Mouse (Mus musculus) kidney, postnatal 0 days (tissue): Measurements from ENCODE around the gene Mki67. TPM values are rescaled to one million over a fixed set of nuclear protein-coding genes. Genes with fewer than 3 reads are reported as not detected.

Experiments
- ATAC-seq: fragments of 200-750 bp; cut with Nextera tagmentation; replicated peaks from 2 replicates; pipeline ENCODE4 v1.8.0; 2017; ENCODE audit warnings: low read depth, moderate number of reproducible peaks, moderate TSS enrichment, moderate library complexity; ENCODE audit not compliant: low FRiP score
- DNase-seq: peaks from one replicate; pipeline ENCODE4 v3.0.0-alpha.2; 2016; ENCODE audit warnings: low spot score
- H3K27ac ChIP-seq: fragments of 300-500 bp; sonication (generic); 2 replicates; pipeline ENCODE4 v1.5.1; 2014; ENCODE audit warnings: mild to moderate bottlenecking
- H3K27me3 ChIP-seq: fragments of 300-500 bp; sonication (generic); 2 replicates; pipeline ENCODE4 v1.6.1; 2014; ENCODE audit warnings: low read length, mixed read lengths; ENCODE audit not compliant: insufficient read depth
- H3K36me3 ChIP-seq: fragments of 300-500 bp; sonication (generic); 2 replicates; pipeline ENCODE4 v1.6.1; 2014; ENCODE audit warnings: low read length, mixed read lengths; ENCODE audit not compliant: insufficient read depth
- H3K4me1 ChIP-seq: fragments of 300-500 bp; sonication (generic); replicated peaks from 2 replicates; pipeline ENCODE4 v1.6.1; 2014; ENCODE audit warnings: antibody characterized with exemption, low read length, mixed read lengths; ENCODE audit not compliant: insufficient read depth
- H3K4me2 ChIP-seq: fragments of 300-500 bp; sonication (generic); 2 replicates; pipeline ENCODE4 v1.6.1; 2014; ENCODE audit warnings: mild to moderate bottlenecking, low read length, moderate library complexity, mixed read lengths
- H3K4me3 ChIP-seq: fragments of 300-500 bp; sonication (generic); replicated peaks from 2 replicates; pipeline ENCODE4 v1.5.1; 2014; ENCODE audit warnings: low read depth, low read length
- H3K9ac ChIP-seq: fragments of 300-500 bp; sonication (generic); 2 replicates; pipeline ENCODE4 v1.6.1; 2014; ENCODE audit warnings: low read depth, low read length
- H3K9me3 ChIP-seq: fragments of 300-500 bp; sonication (generic); replicated peaks from 2 replicates; pipeline ENCODE4 v1.6.1; 2016; ENCODE audit warnings: low read length, inconsistent platforms, mixed read lengths
- CTCF ChIP-seq: IDR thresholded peaks from 2 replicates; pipeline ENCODE4 v1.5.1; 2016; ENCODE audit warnings: antibody characterized with exemption, low read depth, mild to moderate bottlenecking, moderate library complexity
- WGBS: fragments of 180-500 bp; shearing (Covaris S2); extraction: QIAGEN DNeasy Blood & Tissue Kit; methylation state at CpG from one replicate; pipeline ENCODE4 v1.1.7; 2014; 5-methylcytosine and 5-hydroxymethylcytosine counted together
- polyA plus RNA-seq: library from polyadenylated mRNA; unstranded; fragments of >200 nt; fragmentation: Nextera tagmentation; extraction: Ambion mirVana; gene quantifications from 2 replicates; pipeline ENCODE4 v1.2.1, GENCODE M21; 2015

Mki67 gene
- 15.4 and 15.6 TPM in 2 replicates for polyA plus RNA-seq

DNA sequence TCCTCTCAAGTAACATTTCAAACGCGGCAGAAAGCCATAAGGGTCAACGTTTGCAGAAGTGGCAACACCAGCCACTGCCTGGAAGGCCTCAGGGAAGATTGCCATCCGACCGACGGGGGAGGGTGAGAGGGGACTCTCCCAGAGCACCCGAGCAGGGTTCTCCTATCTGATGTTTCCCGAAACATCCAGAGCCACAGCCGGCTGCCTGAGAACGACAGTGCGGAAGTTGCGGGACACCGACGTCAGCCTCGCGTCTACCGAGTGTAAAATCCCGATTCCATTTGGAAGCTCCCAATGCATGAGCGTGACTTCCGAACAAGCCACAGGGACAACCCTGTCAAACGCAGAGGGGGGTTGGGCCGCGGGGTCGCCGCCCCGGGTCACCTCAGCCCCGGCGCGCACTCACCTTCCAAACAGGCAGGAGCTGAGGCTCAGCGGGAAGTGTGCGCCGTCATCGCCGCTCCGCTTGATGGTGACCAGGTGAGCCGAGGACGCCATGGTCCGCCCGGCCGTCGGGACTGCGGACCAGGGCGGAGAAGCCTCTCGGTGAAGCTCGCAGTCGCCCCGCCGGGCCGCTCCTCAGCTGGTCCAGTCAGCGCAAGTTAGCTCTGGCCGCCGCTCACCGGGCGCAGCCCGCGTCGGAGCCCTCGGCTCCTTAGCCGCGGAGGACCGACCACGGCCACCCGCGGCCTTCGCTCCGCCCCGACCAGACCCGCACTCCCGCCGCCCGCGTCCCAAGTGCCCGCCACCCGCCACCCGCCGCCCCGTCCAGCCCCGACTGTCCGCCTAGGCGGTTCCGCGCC is at the start of gene Mki67:
Mki67 (minus strand) TSS at position 720 of the 803 bp plus-strand sequence.
- no peaks in the 10 kb centered on the region for H3K27me3 ChIP-seq

GRCm38 (mm10) chr7:135763311-135763710 is 47.1 kb upstream of the Mki67 start:
- Histone ChIP-seq H3K4me3 (no peak overlapping the region), H3K4me2 (no peak overlapping the region), H3K27ac (no peak overlapping the region), H3K27me3 (no peaks in the 10 kb centered on the region), H3K4me1 (no peaks in the 10 kb centered on the region), H3K9ac (no peak overlapping the region), H3K9me3 (no peaks in the 10 kb centered on the region), H3K36me3 (no peaks in the 10 kb centered on the region)
- TF ChIP-seq CTCF: no peak
- DNase-seq (no peak), ATAC-seq (0 out of 2 replicates have a peak, but pooled peaks have one; percentile 40)
- WGBS: 56% methylated on average over 2 of the region's 2 CpGs

More for the DNA sequence above, at the start of gene Mki67:
- H3K9me3 ChIP-seq: no peaks in the 10 kb centered on the region
- no peak for TF ChIP-seq CTCF
- H3K9ac ChIP-seq: peak within 1 kb of the TSS; percentile 83
- no peaks in the 10 kb centered on the region; the same call in 1 of the 2 replicates for H3K4me1 ChIP-seq
- peak within 1 kb of the TSS; percentile 89 for H3K4me2 ChIP-seq
- H3K4me3 ChIP-seq: peak within 1 kb of the TSS; percentile 94
- no peaks in the 10 kb centered on the region for H3K36me3 ChIP-seq
- DNase-seq (peak; percentile 22), ATAC-seq (peak; percentile 63)
- WGBS: under 1% methylated on average over 68 of the region's 82 CpGs
- H3K27ac ChIP-seq: peak within 1 kb of the TSS; percentile 58

- Histone ChIP-seq H3K27ac (no peak overlapping the region), H3K4me1 (no peaks in the 10 kb centered on the region), H3K4me2 (no peak overlapping the region), H3K27me3 (no peaks in the 10 kb centered on the region), H3K4me3 (no peak overlapping the region), H3K9me3 (no peaks in the 10 kb centered on the region), H3K9ac (no peak overlapping the region), H3K36me3 (no peaks in the 10 kb centered on the region)
- DNase-seq (no peak), ATAC-seq (no peak)
- no peak for TF ChIP-seq CTCF
- WGBS: 87% methylated on average over 12 of the region's 12 CpGs
Measured at GRCm38 (mm10) chr7:135758754-135759510, 42.8 kb upstream of the Mki67 start.

DNA sequence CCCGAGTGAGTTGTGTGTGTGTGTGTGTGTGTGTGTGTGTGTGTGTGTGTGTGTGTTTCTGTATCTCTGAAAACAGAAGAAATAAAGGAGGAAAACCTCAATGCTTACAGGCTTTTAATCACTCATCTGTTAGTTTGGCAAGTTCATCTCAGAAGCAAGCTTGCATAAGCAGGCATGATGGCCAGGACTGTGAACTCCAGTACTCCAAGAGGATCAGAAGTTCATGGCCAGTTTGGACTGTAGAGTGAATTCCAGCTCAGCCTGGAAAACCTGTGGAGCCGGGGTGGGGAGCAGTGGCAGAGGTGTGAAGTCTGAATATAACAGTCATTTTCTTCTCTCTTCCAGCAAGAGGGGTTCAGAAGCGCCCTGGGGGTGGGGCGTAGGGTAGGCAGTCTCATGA is 42.0 kb upstream of the Mki67 start:
- no peak overlapping the region for H3K4me2 ChIP-seq
- no peak overlapping the region for H3K4me3 ChIP-seq
- H3K27me3 ChIP-seq: no peaks in the 10 kb centered on the region
- no peak overlapping the region for H3K9ac ChIP-seq
- no peak for DNase-seq
- no peaks in the 10 kb centered on the region for H3K4me1 ChIP-seq
- ATAC-seq: no peak; the same call in 1 of the 2 replicates
- TF ChIP-seq CTCF: no peak
- H3K27ac ChIP-seq: no peak overlapping the region
- H3K36me3 ChIP-seq: no peaks in the 10 kb centered on the region
- 63% methylated on average over 4 of the region's 4 CpGs for WGBS
- H3K9me3 ChIP-seq: no peaks in the 10 kb centered on the region

DNA sequence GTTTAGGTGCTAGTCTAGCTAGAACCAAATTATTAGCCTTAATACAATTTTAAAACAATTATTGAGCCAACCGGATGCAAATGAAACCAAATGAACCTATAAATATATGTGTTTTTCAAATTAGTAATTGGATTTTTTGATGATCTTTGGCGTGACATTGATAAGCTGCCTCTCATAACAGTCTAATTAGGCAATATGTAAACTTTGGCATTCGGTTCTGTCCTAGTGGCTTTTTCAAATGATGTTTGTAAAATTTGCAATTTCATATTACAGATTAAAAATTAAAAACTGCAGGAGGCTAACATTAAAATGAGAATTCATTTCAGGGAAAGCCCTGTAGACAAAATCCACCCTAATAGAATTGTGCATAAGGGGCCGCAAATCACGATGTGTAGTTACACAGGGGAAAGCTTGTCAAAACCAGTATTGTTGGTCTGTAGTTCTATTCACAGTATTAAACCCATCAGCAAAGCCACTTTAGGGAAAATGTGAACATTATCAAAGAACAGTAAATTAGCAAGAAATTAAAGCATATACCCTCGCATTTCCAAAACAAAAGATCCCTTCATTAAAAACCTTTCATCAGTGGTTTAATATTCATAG is 40.9 kb upstream of the Mki67 start:
- no peaks in the 10 kb centered on the region for H3K36me3 ChIP-seq
- H3K4me2 ChIP-seq: no peak overlapping the region
- ATAC-seq (no peak), DNase-seq (no peak)
- no peak overlapping the region for H3K27ac ChIP-seq
- WGBS: 89% methylated on average over 6 of the region's 6 CpGs
- H3K9ac ChIP-seq: no peak overlapping the region
- H3K4me1 ChIP-seq: no peaks in the 10 kb centered on the region
- no peaks in the 10 kb centered on the region for H3K9me3 ChIP-seq
- no peak overlapping the region for H3K4me3 ChIP-seq
- H3K27me3 ChIP-seq: no peaks in the 10 kb centered on the region
- no peak for TF ChIP-seq CTCF

GRCm38 (mm10) chr7:135748986-135749385 is 32.8 kb upstream of the Mki67 start:
- no peaks in the 10 kb centered on the region for H3K4me1 ChIP-seq
- no peak overlapping the region for H3K9ac ChIP-seq
- H3K36me3 ChIP-seq: no peaks in the 10 kb centered on the region
- H3K27me3 ChIP-seq: no peaks in the 10 kb centered on the region
- ATAC-seq (no peak), DNase-seq (peak; percentile 53)
- H3K9me3 ChIP-seq: no peaks in the 10 kb centered on the region
- H3K4me2 ChIP-seq: no peak overlapping the region
- H3K27ac ChIP-seq: no peak overlapping the region
- H3K4me3 ChIP-seq: no peak overlapping the region
- WGBS: 50% methylated on average over 6 of the region's 6 CpGs
- no peak for TF ChIP-seq CTCF
